Mouse (Mus musculus) CD4-positive helper T cell, adult 2 months (primary cell): ENCODE measurements around the gene Arhgap32.
"Not testable (repeated sequence)": the region's sequence is repeated elsewhere in the genome, so short reads cannot be mapped to it uniquely, and the experiment has no call there.

Experiments
- DNase-seq: peaks from one replicate; pipeline ENCODE4 v3.0.0-alpha.2; 2012; ENCODE audit warnings: low read depth, missing footprints, low spot score

Arhgap32 gene

GRCm38 (mm10) chr9:32115786-32116185, at the start of gene Arhgap32:
Gene Arhgap32 (plus strand): TSS chr9:32116136.
- DNase-seq: no peak

GRCm38 (mm10) chr9:32072778-32073177, 43.2 kb upstream of the Arhgap32 start:
- no peak for DNase-seq

GRCm38 (mm10) chr9:32088106-32088776, 27.7 kb upstream of the Arhgap32 start:
- DNase-seq: no peak

GRCm38 (mm10) chr9:32088882-32089281, 27.1 kb upstream of the Arhgap32 start:
- DNase-seq: no peak

- DNase-seq: no peak
Measured at GRCm38 (mm10) chr9:32093456-32093855, 22.5 kb upstream of the Arhgap32 start.

- no peak for DNase-seq
Measured at GRCm38 (mm10) chr9:32094351-32095120, 21.4 kb upstream of the Arhgap32 start.

- DNase-seq: no peak
Measured at GRCm38 (mm10) chr9:32095511-32095910, 20.4 kb upstream of the Arhgap32 start.

GRCm38 (mm10) chr9:32096541-32096940, 19.4 kb upstream of the Arhgap32 start:
- no peak for DNase-seq

- no peak for DNase-seq
Measured at GRCm38 (mm10) chr9:32097123-32097522, 18.8 kb upstream of the Arhgap32 start.

GRCm38 (mm10) chr9:32098425-32099155, 17.3 kb upstream of the Arhgap32 start:
- DNase-seq: no peak

- no peak for DNase-seq
Measured at GRCm38 (mm10) chr9:32100561-32100960, 15.4 kb upstream of the Arhgap32 start.

GRCm38 (mm10) chr9:32101488-32101887, 14.4 kb upstream of the Arhgap32 start:
- DNase-seq: no peak

GRCm38 (mm10) chr9:32104670-32105069, 11.3 kb upstream of the Arhgap32 start:
- no peak for DNase-seq

- DNase-seq: no peak
Measured at GRCm38 (mm10) chr9:32110376-32110775, 5.6 kb upstream of the Arhgap32 start.

- no peak for DNase-seq
Measured at GRCm38 (mm10) chr9:32116272-32116671, 336 bp downstream of the Arhgap32 start.

- no peak for DNase-seq
Measured at GRCm38 (mm10) chr9:32117876-32118275, 1.9 kb downstream of the Arhgap32 start.

- DNase-seq: no peak
Measured at GRCm38 (mm10) chr9:32118433-32118832, 2.5 kb downstream of the Arhgap32 start.

GRCm38 (mm10) chr9:32119586-32119985, 3.6 kb downstream of the Arhgap32 start:
- no peak for DNase-seq

GRCm38 (mm10) chr9:32120162-32120561, 4.2 kb downstream of the Arhgap32 start:
- DNase-seq: no peak

- not testable (repeated sequence) for DNase-seq
Measured at GRCm38 (mm10) chr9:32121271-32121670, 5.3 kb downstream of the Arhgap32 start.

GRCm38 (mm10) chr9:32136195-32136594, 20.3 kb downstream of the Arhgap32 start:
- no peak for DNase-seq

- no peak for DNase-seq
Measured at GRCm38 (mm10) chr9:32136680-32137295, 20.9 kb downstream of the Arhgap32 start.
